Mouse (Mus musculus) heart, postnatal 25 days (tissue): ENCODE data around the gene St6gal1. TPM values are rescaled to one million over a fixed set of nuclear protein-coding genes. Genes with fewer than 3 reads are reported as not detected.

ENCODE experiments used
- DNase-seq: peaks from one replicate; pipeline ENCODE4 v3.0.0; 2022; ENCODE audit warnings: low spot score
- intact Hi-C: fragments of 180-260 bp; cut with DNase I; formaldehyde crosslinking; loops from one replicate; pipeline ENCODE4 v1.15.1; 2025
- total RNA-seq, 2 experiments: library from RNA; stranded (reverse); gene quantifications; 2 replicates each; pipeline ENCODE4 v1.2.3; 2021

The St6gal1 gene
- total RNA-seq, 2 experiments from 2014 or later = 11.5 to 11.7 TPM

DNA sequence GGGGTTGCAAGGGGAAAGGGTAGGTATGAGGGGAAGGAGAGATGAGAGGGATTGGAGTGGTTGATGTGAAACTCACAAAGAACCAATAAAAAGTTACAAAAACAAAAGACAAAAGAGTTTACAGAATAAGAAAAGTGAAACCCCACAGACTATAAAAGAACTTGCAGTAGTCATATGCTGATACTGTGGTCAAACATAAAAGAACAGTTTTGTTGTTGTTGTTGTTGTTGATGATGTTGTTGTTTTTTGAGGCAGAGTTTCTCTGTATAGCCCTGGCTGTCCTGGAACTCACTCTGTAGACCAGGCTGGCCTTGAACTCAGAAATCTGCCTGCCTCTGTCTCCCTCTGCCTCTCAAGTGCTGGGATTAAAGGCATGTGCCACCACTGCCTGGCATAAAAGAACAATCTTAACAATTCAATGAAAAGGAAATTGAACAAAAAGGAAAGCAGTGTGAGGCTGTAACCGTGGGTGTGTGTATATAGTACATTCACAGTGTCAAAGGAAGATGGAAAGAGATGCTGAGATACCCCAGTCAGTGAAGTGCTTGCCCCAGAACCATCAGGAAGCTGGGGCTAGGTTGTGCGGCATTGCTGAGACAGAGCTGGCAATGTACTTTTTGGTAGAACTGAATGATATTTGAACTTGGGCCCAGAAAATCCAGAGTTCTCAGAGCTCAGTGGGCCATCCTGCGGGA is 155.1 kb downstream of the St6gal1 start:
- intact Hi-C loops = no loop called here
- DNase-seq = no peak

GRCm38 (mm10) chr16:23384304-23384703 is 159.8 kb downstream of the St6gal1 start:
- DNase-seq = no peak
- intact Hi-C loops = no loop called here

GRCm38 (mm10) chr16:23397931-23398330 is 173.4 kb downstream of the St6gal1 start:
- intact Hi-C loops = no loop called here
- DNase-seq = no peak

DNA sequence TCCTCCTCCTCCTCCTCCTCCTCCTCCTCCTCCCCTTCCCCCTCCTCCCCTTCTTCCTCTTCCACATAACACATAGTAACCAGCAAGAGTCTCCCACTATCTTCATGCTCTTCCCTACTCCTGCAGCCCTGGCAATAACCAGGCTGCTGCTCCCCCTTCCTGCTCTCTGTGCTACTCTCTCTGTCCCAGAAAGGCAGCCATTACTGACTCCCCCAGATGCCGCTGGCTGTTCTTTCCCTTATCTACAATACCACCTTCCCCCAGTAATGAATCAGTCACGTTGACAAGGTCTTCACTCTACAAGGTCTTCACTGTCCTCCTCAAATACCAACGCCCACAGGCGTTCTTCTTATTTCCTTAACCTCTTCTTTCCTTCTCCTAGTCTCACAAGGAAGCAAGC is 176.9 kb downstream of the St6gal1 start:
- intact Hi-C loops = no loop called here
- no peak for DNase-seq

DNA sequence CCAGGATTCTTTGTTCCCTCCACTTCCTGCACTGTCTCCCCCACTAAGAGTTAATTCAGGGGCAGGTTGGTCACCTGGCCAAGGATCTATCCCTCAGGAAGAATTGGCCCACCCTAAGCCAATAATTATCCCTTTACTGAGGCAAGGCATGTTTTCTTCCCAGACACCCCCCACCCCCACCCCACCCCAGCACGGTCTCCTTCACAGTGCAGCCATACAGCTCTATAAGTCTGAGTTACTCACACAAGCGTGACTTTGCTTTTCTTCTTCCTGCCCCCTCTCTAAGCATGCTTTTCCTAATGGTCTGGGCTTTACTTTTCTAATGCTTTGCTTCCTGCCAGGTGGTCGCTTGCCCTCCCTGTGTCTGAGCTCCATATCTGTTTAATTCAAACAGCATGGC is 177.4 kb downstream of the St6gal1 start:
- intact Hi-C loops = loop anchor here (2.0 kb wide), 2 partner anchors 177 to 313 kb away; partner anchors contain the start of gene St6gal1
- DNase-seq = no peak

- intact Hi-C loops = loop anchor here (1.0 to 2.0 kb wide), 3 partner anchors 178 to 314 kb away; partner anchors contain the start of gene St6gal1
- DNase-seq = peak; percentile 16
Measured at GRCm38 (mm10) chr16:23403008-23403755, 178.6 kb downstream of the St6gal1 start.

Other genes with a start within 250 kb of the St6gal1 start
- gene Kng2, start 195.3 kb upstream of the St6gal1 start, total RNA-seq = under 1 TPM in 1 of 2 experiments, not detected in 1; 0.22 TPM
- not detected for gene Kng1, start 166.9 kb upstream of the St6gal1 start, total RNA-seq
- 100 to 1,000 TPM; 300 to 346 TPM for gene Eif4a2, start 117.3 kb upstream of the St6gal1 start, total RNA-seq
- gene Rfc4, start 97.0 kb upstream of the St6gal1 start, total RNA-seq = 1 to 10 TPM; 6.6 to 6.8 TPM
- 10 to 100 TPM in 1 of 2 experiments, 1 to 10 TPM in 1; 3.0 to 11.3 TPM for gene Adipoq, start 78.2 kb upstream of the St6gal1 start, total RNA-seq
- not detected for gene Rtp1, start 204.4 kb downstream of the St6gal1 start, total RNA-seq